Mouse (Mus musculus): ENCODE measurements at regions not wholly inside any gene's neighbourhood (a gene's known extent, or its start where the extent isn't known, plus 50 kb on each side); places are given as distances from the start of the nearest gene placed in this dataset.

GRCm38 (mm10) chr10:17575448-17576332 is 147.3 kb upstream of the Cited2 start:
- Histone ChIP-seq H3K27ac (replicated peaks; ENCODE audit: insufficient read depth, low read depth, low read length) (peak overlapping the region; percentile 13), H3K79me2 (ENCODE audit: control insufficient read depth, insufficient read depth, low read length) (no peaks in the 10 kb centered on the region), H3K36me3 (ENCODE audit: control insufficient read depth, insufficient read depth, low read length) (no peaks in the 10 kb centered on the region), H3K4me1 (ENCODE audit: control insufficient read depth, insufficient read depth, low read length) (no peaks in the 10 kb centered on the region), H3K4me3 (ENCODE audit: insufficient read depth, low read depth, low read length) (no peak overlapping the region), H3K9ac (ENCODE audit: low read depth, low read length) (no peak overlapping the region), H3K27me3 (ENCODE audit: control insufficient read depth, insufficient read depth, low read length) (no peaks in the 10 kb centered on the region)
- TF ChIP-seq POLR2A (IDR thresholded peaks at IDR 0.05; ENCODE audit: extremely low read depth, insufficient read depth, low read length): no peak
- TF ChIP-seq CTCF (IDR thresholded peaks at IDR 0.05; ENCODE audit: low read depth, low read length): no peak
- DNase-seq (ENCODE audit: extremely low read depth, low read depth, low spot score): no peak
- 70% methylated on average over 10 of the region's 10 CpGs for WGBS

- TF ChIP-seq POLR2A (IDR thresholded peaks at IDR 0.05; ENCODE audit: extremely low read depth, insufficient read depth, low read length) (no peak), CTCF (IDR thresholded peaks at IDR 0.05; ENCODE audit: low read depth, low read length) (no peak)
- Histone ChIP-seq H3K36me3 (ENCODE audit: control insufficient read depth, insufficient read depth, low read length) (no peaks in the 10 kb centered on the region), H3K4me3 (ENCODE audit: insufficient read depth, low read depth, low read length) (no peak overlapping the region), H3K27me3 (ENCODE audit: control insufficient read depth, insufficient read depth, low read length) (no peaks in the 10 kb centered on the region), H3K27ac (replicated peaks; ENCODE audit: insufficient read depth, low read depth, low read length) (no peak overlapping the region), H3K4me1 (ENCODE audit: control insufficient read depth, insufficient read depth, low read length) (no peaks in the 10 kb centered on the region), H3K79me2 (ENCODE audit: control insufficient read depth, insufficient read depth, low read length) (no peaks in the 10 kb centered on the region), H3K9ac (ENCODE audit: low read depth, low read length) (no peak overlapping the region)
- DNase-seq (ENCODE audit: extremely low read depth, low read depth, low spot score): peak; percentile 80
Measured at GRCm38 (mm10) chr10:17576333-17576750, 146.7 kb upstream of the Cited2 start.

- H3K27me3 ChIP-seq (ENCODE audit: control insufficient read depth, insufficient read depth, low read length): no peaks in the 10 kb centered on the region
- no peaks in the 10 kb centered on the region for H3K36me3 ChIP-seq (ENCODE audit: control insufficient read depth, insufficient read depth, low read length)
- no peak overlapping the region for H3K9ac ChIP-seq (ENCODE audit: low read depth, low read length)
- no peaks in the 10 kb centered on the region for H3K4me1 ChIP-seq (ENCODE audit: control insufficient read depth, insufficient read depth, low read length)
- 91% methylated on average over 2 of the region's 2 CpGs for WGBS
- no peak overlapping the region for H3K27ac ChIP-seq (replicated peaks; ENCODE audit: insufficient read depth, low read depth, low read length)
- DNase-seq (ENCODE audit: extremely low read depth, low read depth, low spot score): no peak
- no peak overlapping the region for H3K4me3 ChIP-seq (ENCODE audit: insufficient read depth, low read depth, low read length)
- no peaks in the 10 kb centered on the region for H3K79me2 ChIP-seq (ENCODE audit: control insufficient read depth, insufficient read depth, low read length)
- no peak for TF ChIP-seq POLR2A (IDR thresholded peaks at IDR 0.05; ENCODE audit: extremely low read depth, insufficient read depth, low read length)
- no peak for TF ChIP-seq CTCF (IDR thresholded peaks at IDR 0.05; ENCODE audit: low read depth, low read length)
Measured at GRCm38 (mm10) chr10:17579463-17579862, 143.6 kb upstream of the Cited2 start.

DNA sequence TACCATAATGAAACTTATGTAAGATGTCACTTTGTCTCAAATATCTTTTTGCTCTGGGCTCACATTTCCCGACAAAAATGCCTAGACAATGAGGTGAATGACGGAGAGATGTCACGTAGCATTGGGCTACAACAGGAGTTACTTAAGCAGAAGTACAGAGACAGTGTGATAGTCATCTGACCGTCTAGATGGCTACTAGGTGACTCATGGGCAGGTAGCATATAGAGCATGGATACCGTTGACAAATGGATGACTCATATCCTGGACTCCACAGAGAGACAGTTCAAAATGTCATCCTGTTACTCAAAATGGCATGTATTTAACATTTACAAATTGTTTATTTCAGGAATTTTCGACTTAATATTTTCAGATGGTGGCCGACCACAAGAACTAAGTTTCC is 138.2 kb upstream of the Cited2 start:
- Histone ChIP-seq H3K27ac (replicated peaks; ENCODE audit: insufficient read depth, low read depth, low read length) (no peak overlapping the region), H3K4me1 (ENCODE audit: control insufficient read depth, insufficient read depth, low read length) (no peaks in the 10 kb centered on the region), H3K27me3 (ENCODE audit: control insufficient read depth, insufficient read depth, low read length) (no peaks in the 10 kb centered on the region), H3K79me2 (ENCODE audit: control insufficient read depth, insufficient read depth, low read length) (no peaks in the 10 kb centered on the region), H3K9ac (ENCODE audit: low read depth, low read length) (no peak overlapping the region), H3K4me3 (ENCODE audit: insufficient read depth, low read depth, low read length) (no peak overlapping the region), H3K36me3 (ENCODE audit: control insufficient read depth, insufficient read depth, low read length) (no peaks in the 10 kb centered on the region)
- DNase-seq (ENCODE audit: extremely low read depth, low read depth, low spot score): no peak
- no peak for TF ChIP-seq CTCF (IDR thresholded peaks at IDR 0.05; ENCODE audit: low read depth, low read length)
- no peak for TF ChIP-seq POLR2A (IDR thresholded peaks at IDR 0.05; ENCODE audit: extremely low read depth, insufficient read depth, low read length)
- WGBS: 78% methylated on average over 7 of the region's 7 CpGs

GRCm38 (mm10) chr10:17586910-17587309 is 136.1 kb upstream of the Cited2 start:
- no peaks in the 10 kb centered on the region for H3K36me3 ChIP-seq (ENCODE audit: control insufficient read depth, insufficient read depth, low read length)
- TF ChIP-seq POLR2A (IDR thresholded peaks at IDR 0.05; ENCODE audit: extremely low read depth, insufficient read depth, low read length): no peak
- TF ChIP-seq CTCF (IDR thresholded peaks at IDR 0.05; ENCODE audit: low read depth, low read length): no peak
- no peak overlapping the region for H3K9ac ChIP-seq (ENCODE audit: low read depth, low read length)
- DNase-seq (ENCODE audit: extremely low read depth, low read depth, low spot score): no peak
- WGBS: 86% methylated on average over 2 of the region's 2 CpGs
- no peak overlapping the region for H3K27ac ChIP-seq (replicated peaks; ENCODE audit: insufficient read depth, low read depth, low read length)
- no peaks in the 10 kb centered on the region for H3K79me2 ChIP-seq (ENCODE audit: control insufficient read depth, insufficient read depth, low read length)
- no peak overlapping the region for H3K4me3 ChIP-seq (ENCODE audit: insufficient read depth, low read depth, low read length)
- H3K27me3 ChIP-seq (ENCODE audit: control insufficient read depth, insufficient read depth, low read length): no peaks in the 10 kb centered on the region
- H3K4me1 ChIP-seq (ENCODE audit: control insufficient read depth, insufficient read depth, low read length): no peaks in the 10 kb centered on the region

GRCm38 (mm10) chr10:17589136-17589535 is 133.9 kb upstream of the Cited2 start:
- Histone ChIP-seq H3K27ac (replicated peaks; ENCODE audit: insufficient read depth, low read depth, low read length) (no peak overlapping the region), H3K36me3 (ENCODE audit: control insufficient read depth, insufficient read depth, low read length) (no peaks in the 10 kb centered on the region), H3K4me1 (ENCODE audit: control insufficient read depth, insufficient read depth, low read length) (no peaks in the 10 kb centered on the region), H3K4me3 (ENCODE audit: insufficient read depth, low read depth, low read length) (no peak overlapping the region), H3K79me2 (ENCODE audit: control insufficient read depth, insufficient read depth, low read length) (no peaks in the 10 kb centered on the region), H3K9ac (ENCODE audit: low read depth, low read length) (no peak overlapping the region), H3K27me3 (ENCODE audit: control insufficient read depth, insufficient read depth, low read length) (no peaks in the 10 kb centered on the region)
- no peak for DNase-seq (ENCODE audit: extremely low read depth, low read depth, low spot score)
- WGBS: 65% methylated on average over 4 of the region's 4 CpGs
- TF ChIP-seq POLR2A (IDR thresholded peaks at IDR 0.05; ENCODE audit: extremely low read depth, insufficient read depth, low read length) (no peak), CTCF (IDR thresholded peaks at IDR 0.05; ENCODE audit: low read depth, low read length) (no peak)
